Mouse (Mus musculus) cerebral cortex, adult 2 months (tissue): ENCODE results near the gene Med12l.

Experiments used
- WGBS: fragments of 180-500 bp; shearing (Covaris S2); methylation state at CpG from one replicate; pipeline ENCODE4 v1.1.7; 2018; 5-methylcytosine and 5-hydroxymethylcytosine counted together

The Med12l gene

GRCm38 (mm10) chr3:59344065-59344905, 338.7 kb downstream of the Med12l start, which contains the start of gene Igsf10:
Igsf10 (minus strand) TSS chr3:59344394.
- 2% methylated on average over 23 of the region's 23 CpGs for WGBS

GRCm38 (mm10) chr3:59354156-59354555, 348.5 kb downstream of the Med12l start:
- WGBS, result 90% methylated on average over 3 of the region's 3 CpGs

GRCm38 (mm10) chr3:59361895-59362294, 356.3 kb downstream of the Med12l start:
- WGBS, result 81% methylated on average over 1 of the region's 1 CpGs
